ENCODE assay signal across 23 mouse cellular contexts in genomic region chr14:16038336-16038735, GRCm38 (mm10).
"Had no signal": no experiment of that assay in that cellular context is flagged by ENCODE, and none has a peak within 500 bp of the region (broad histone marks: within the 10 kb centered on the region; RNA-seq: fewer than 3 reads in every experiment).

No protein-coding gene starts in this region.

- H3K9ac ChIP-seq: heart, embryonic 12.5 days; hindbrain, embryonic 12.5 days; hindbrain, embryonic 15.5 days; kidney, embryonic 15.5 days; limb, embryonic 13.5 days; limb, embryonic 15.5 days; liver, embryonic 12.5 days; liver, embryonic 14.5 days had no signal

- ATAC-seq: hindbrain, postnatal 0 days; intestine, embryonic 16.5 days; liver, embryonic 12.5 days had no signal

- H3K4me3 ChIP-seq: gastrocnemius, adult 2 months; heart, embryonic 10.5 days; heart, embryonic 12.5 days; hindbrain, embryonic 12.5 days; hindbrain, embryonic 15.5 days; kidney, embryonic 15.5 days; limb, embryonic 13.5 days; limb, embryonic 15.5 days; liver, embryonic 12.5 days had no signal

- H3K27me3 ChIP-seq: heart, embryonic 12.5 days; hindbrain, embryonic 12.5 days; hindbrain, embryonic 15.5 days; kidney, embryonic 15.5 days; limb, embryonic 13.5 days; limb, embryonic 15.5 days; liver, embryonic 12.5 days had no signal

- DNase-seq: gastrocnemius, adult 2 months; gastrocnemius, postnatal 10 days; gastrocnemius, postnatal 25 days; heart, adult 18-20 months; heart, postnatal 10 days; kidney, adult 18-20 months; kidney, postnatal 14 days; kidney, postnatal 36 days; layer of hippocampus, adult 9-11 months; layer of hippocampus, postnatal 36 days; left cerebral cortex, postnatal 4 days had no signal

- H3K36me3 ChIP-seq: heart, embryonic 10.5 days; heart, embryonic 12.5 days; hindbrain, embryonic 12.5 days; hindbrain, embryonic 15.5 days; kidney, embryonic 15.5 days; limb, embryonic 13.5 days; limb, embryonic 15.5 days; liver, embryonic 12.5 days had no signal

- H3K4me1 ChIP-seq: heart, embryonic 10.5 days; heart, embryonic 12.5 days; hindbrain, embryonic 12.5 days; hindbrain, embryonic 15.5 days; kidney, embryonic 15.5 days; limb, embryonic 13.5 days; limb, embryonic 15.5 days; liver, embryonic 12.5 days had no signal

- H3K4me2 ChIP-seq: heart, embryonic 12.5 days; hindbrain, embryonic 12.5 days; hindbrain, embryonic 15.5 days; kidney, embryonic 15.5 days; limb, embryonic 13.5 days; limb, embryonic 15.5 days; liver, embryonic 12.5 days had no signal

- H3K9me3 ChIP-seq: heart, embryonic 10.5 days; heart, embryonic 12.5 days; hindbrain, embryonic 12.5 days; hindbrain, embryonic 15.5 days; kidney, embryonic 15.5 days; limb, embryonic 13.5 days; limb, embryonic 15.5 days; liver, embryonic 12.5 days had no signal

- H3K27ac ChIP-seq: gastrocnemius, adult 2 months; heart, embryonic 10.5 days; hindbrain, embryonic 12.5 days; hindbrain, embryonic 15.5 days; hindbrain, postnatal 0 days; kidney, embryonic 15.5 days; kidney, postnatal 0 days; limb, embryonic 13.5 days; limb, embryonic 15.5 days; liver, embryonic 12.5 days; liver, embryonic 14.5 days had no signal
